Mouse (Mus musculus) brain, embryonic 14.5 days (tissue): ENCODE measurements around the gene Prdm16.

Experiments used
- CTCF ChIP-seq: fragments of 200-500 bp; IDR thresholded peaks from 2 replicates; pipeline ENCODE4 v1.5.1; 2012; ENCODE audit warnings: inconsistent platforms, mild to moderate bottlenecking, moderate library complexity, borderline replicate concordance; ENCODE audit not compliant: insufficient read depth, insufficient read length; ENCODE audit errors: extremely low read depth
- POLR2A ChIP-seq: fragments of 200-500 bp; IDR thresholded peaks from 2 replicates; pipeline ENCODE4 v1.6.1; 2012; ENCODE audit warnings: mild to moderate bottlenecking, inconsistent platforms, borderline replicate concordance; ENCODE audit not compliant: poor library complexity, insufficient read depth, insufficient read length, severe bottlenecking; ENCODE audit errors: extremely low read depth

- TF ChIP-seq CTCF (no peak), POLR2A (no peak)
These were observed 112.8 kb downstream of the Prdm16 start for GRCm38 (mm10) chr4:154523898-154524297.
